Comparison of ENCODE assay signal across 9 mouse cellular contexts in genomic region chr1:63668852-63669160, GRCm38 (mm10). TPM values are rescaled to one million over a fixed set of nuclear protein-coding genes. Genes with fewer than 3 reads are reported as not detected.
DNase-seq lines count a peak whose midpoint lies in the region; ATAC-seq and TF ChIP-seq lines count a peak whose summit lies in the region.
"Had no signal": no experiment of that assay in that cellular context is flagged by ENCODE, and none has a peak within 500 bp of the region (broad histone marks: within the 10 kb centered on the region; RNA-seq: fewer than 3 reads in every experiment).

No protein-coding gene starts in this region.

- H3K79me2 ChIP-seq in liver, adult 2 months (ENCODE audit: control insufficient read depth, insufficient read depth, low read length): no peaks in the 10 kb centered on the region

- H3K27me3 ChIP-seq in liver, adult 2 months (ENCODE audit: control insufficient read depth, insufficient read depth, low read length): no peaks in the 10 kb centered on the region
- H3K27me3 ChIP-seq in embryonic facial prominence, embryonic 12.5 days: no peaks in the 10 kb centered on the region
- H3K27me3 ChIP-seq in intestine, embryonic 16.5 days (replicated peaks; ENCODE audit: control insufficient read depth, insufficient read depth, low read length): no peaks in the 10 kb centered on the region

- H3K9ac ChIP-seq in liver, adult 2 months (ENCODE audit: low read depth, low read length): no peak overlapping the region
- no peak overlapping the region for H3K9ac ChIP-seq in embryonic facial prominence, embryonic 12.5 days
- H3K9ac ChIP-seq in intestine, embryonic 16.5 days (ENCODE audit: low read depth, low read length): no peak overlapping the region

- WGBS in liver, adult 2 months: 3% methylated on average over 3 of the region's 3 CpGs
- 6% methylated on average over 3 of the region's 3 CpGs for WGBS in embryonic facial prominence, embryonic 12.5 days
- 4% methylated on average over 3 of the region's 3 CpGs for WGBS in intestine, embryonic 16.5 days

- ATAC-seq in CD4-positive, CD25-positive, alpha-beta regulatory T cell, adult 4 months: no peak
- ATAC-seq in embryonic facial prominence, embryonic 12.5 days (ENCODE audit: insufficient number of reproducible peaks, insufficient read depth, low FRiP score, low TSS enrichment): no peak
- no peak for ATAC-seq in intestine, embryonic 16.5 days

- no peaks in the 10 kb centered on the region for H3K4me1 ChIP-seq in liver, adult 2 months (ENCODE audit: control insufficient read depth, insufficient read depth, low read length)
- H3K4me1 ChIP-seq in embryonic facial prominence, embryonic 12.5 days: peaks cover 5% of the 10 kb centered on the region
- no peaks in the 10 kb centered on the region for H3K4me1 ChIP-seq in intestine, embryonic 16.5 days (ENCODE audit: control insufficient read depth, insufficient read depth, low read length)

- H3K4me3 ChIP-seq in liver, adult 2 months (ENCODE audit: insufficient read depth, low read depth, low read length): no peak overlapping the region
- H3K4me3 ChIP-seq in embryonic facial prominence, embryonic 12.5 days: no peak overlapping the region
- no peak overlapping the region for H3K4me3 ChIP-seq in intestine, embryonic 16.5 days (ENCODE audit: low read length)

- no peak overlapping the region for H3K27ac ChIP-seq in liver, adult 2 months (replicated peaks; ENCODE audit: insufficient read depth, low read depth, low read length)
- no peak overlapping the region for H3K27ac ChIP-seq in embryonic facial prominence, embryonic 12.5 days
- no peak overlapping the region for H3K27ac ChIP-seq in intestine, embryonic 16.5 days (ENCODE audit: low read length)

- TF ChIP-seq CTCF in liver, adult 2 months (IDR thresholded peaks at IDR 0.05; ENCODE audit: low read depth, low read length): peak; percentile 26; the same call in 1 of the 2 replicates

- H3K36me3 ChIP-seq in liver, adult 2 months (ENCODE audit: control insufficient read depth, insufficient read depth, low read length): no peaks in the 10 kb centered on the region
- no peaks in the 10 kb centered on the region for H3K36me3 ChIP-seq in embryonic facial prominence, embryonic 12.5 days
- H3K36me3 ChIP-seq in intestine, embryonic 16.5 days (ENCODE audit: control insufficient read depth, insufficient read depth, low read length): no peaks in the 10 kb centered on the region

- H3K4me2 ChIP-seq in embryonic facial prominence, embryonic 12.5 days (replicated peaks): peak overlapping the region; percentile 26
- 0 out of 2 replicates have a peak overlapping the region, but pooled peaks have one; percentile 30 for H3K4me2 ChIP-seq in intestine, embryonic 16.5 days (ENCODE audit: low read depth, low read length)

- H3K9me3 ChIP-seq in embryonic facial prominence, embryonic 12.5 days: no peaks in the 10 kb centered on the region
- no peaks in the 10 kb centered on the region for H3K9me3 ChIP-seq in intestine, embryonic 16.5 days (ENCODE audit: control insufficient read depth, low read length)

- TF ChIP-seq POLR2A in liver, adult 2 months (IDR thresholded peaks at IDR 0.05; ENCODE audit: extremely low read depth, insufficient read depth, low read length): no peak

- peak; percentile 60 for DNase-seq in CD4-positive, CD25-positive, alpha-beta regulatory T cell, adult 2 months (ENCODE audit: low read depth, low spot score)
- DNase-seq in liver, adult 2 months (ENCODE audit: extremely low read depth, low read depth, low spot score): peak; percentile 56
- DNase-seq in liver: no peak
- peak; percentile 90 for DNase-seq in retina, embryonic 14.5 days (ENCODE audit: low spot score)
- no peak for DNase-seq in ovary, postnatal 10 days (ENCODE audit: low spot score)

RNA-seq across cellular contexts. Expression of gene Dytn, which starts 17.9 kb away (rescaled TPM):
- polyA plus RNA-seq in CD4-positive, CD25-positive, alpha-beta regulatory T cell, adult 4 months (2017; shearing (Covaris generic)): not detected
- not detected in 2 replicates for total RNA-seq in liver, adult 2 months (2014; rRNA removed)
- polyA plus RNA-seq in liver, adult 2 months (2012; rRNA removed): not detected in 2 replicates
- 0.19 TPM in 1 of 2 replicates, not detected in the other for polyA plus RNA-seq in embryonic facial prominence, embryonic 12.5 days (2016; fragmentation: Nextera tagmentation; extraction: Ambion mirVana)
- not detected in 2 replicates for polyA plus RNA-seq in intestine, embryonic 16.5 days (2015; fragmentation: Nextera tagmentation; extraction: Ambion mirVana)

RNA-seq across cellular contexts. Expression of gene Gm39653, which starts 53.0 kb away (rescaled TPM):
- polyA plus RNA-seq in CD4-positive, CD25-positive, alpha-beta regulatory T cell, adult 4 months (2017; shearing (Covaris generic)): not detected
- total RNA-seq in liver, adult 2 months (2014; rRNA removed): not detected in 2 replicates
- not detected in 2 replicates for polyA plus RNA-seq in liver, adult 2 months (2012; rRNA removed)
- not detected in 2 replicates for polyA plus RNA-seq in embryonic facial prominence, embryonic 12.5 days (2016; fragmentation: Nextera tagmentation; extraction: Ambion mirVana)
- polyA plus RNA-seq in intestine, embryonic 16.5 days (2015; fragmentation: Nextera tagmentation; extraction: Ambion mirVana): not detected in 2 replicates
- total RNA-seq: layer of hippocampus, adult 18-20 months had no signal

Comparison
In these comparisons a context has a peak if more than half of its experiments do, and no peak if none do; other contexts are left out.
1. DNase-seq: peak in CD4-positive, CD25-positive, alpha-beta regulatory T cell, adult 2 months (single experiment), liver, adult 2 months (single experiment) and retina, embryonic 14.5 days (single experiment); none in liver (single experiment) and ovary, postnatal 10 days (single experiment).